Mouse (Mus musculus) inflammation-experienced regulatory T-cells, adult 6 months (primary cell): ENCODE data around the gene Smim1. TPM values are rescaled to one million over a fixed set of nuclear protein-coding genes. Genes with fewer than 3 reads are reported as not detected.

Experiments used
- ATAC-seq: one replicate; pipeline ENCODE4 v1.8.0; 2017
- polyA plus RNA-seq, 3 experiments: library from polyadenylated mRNA; unstranded; fragments of 100-300 nt; shearing (Covaris generic); gene quantifications; one replicate each; pipeline ENCODE4 v1.2.1; 2017

Smim1 gene
- 1 to 10 TPM in 1 of 3 experiments, under 1 TPM in 1, not detected in 1; 0.66 to 1.3 TPM for polyA plus RNA-seq

DNA sequence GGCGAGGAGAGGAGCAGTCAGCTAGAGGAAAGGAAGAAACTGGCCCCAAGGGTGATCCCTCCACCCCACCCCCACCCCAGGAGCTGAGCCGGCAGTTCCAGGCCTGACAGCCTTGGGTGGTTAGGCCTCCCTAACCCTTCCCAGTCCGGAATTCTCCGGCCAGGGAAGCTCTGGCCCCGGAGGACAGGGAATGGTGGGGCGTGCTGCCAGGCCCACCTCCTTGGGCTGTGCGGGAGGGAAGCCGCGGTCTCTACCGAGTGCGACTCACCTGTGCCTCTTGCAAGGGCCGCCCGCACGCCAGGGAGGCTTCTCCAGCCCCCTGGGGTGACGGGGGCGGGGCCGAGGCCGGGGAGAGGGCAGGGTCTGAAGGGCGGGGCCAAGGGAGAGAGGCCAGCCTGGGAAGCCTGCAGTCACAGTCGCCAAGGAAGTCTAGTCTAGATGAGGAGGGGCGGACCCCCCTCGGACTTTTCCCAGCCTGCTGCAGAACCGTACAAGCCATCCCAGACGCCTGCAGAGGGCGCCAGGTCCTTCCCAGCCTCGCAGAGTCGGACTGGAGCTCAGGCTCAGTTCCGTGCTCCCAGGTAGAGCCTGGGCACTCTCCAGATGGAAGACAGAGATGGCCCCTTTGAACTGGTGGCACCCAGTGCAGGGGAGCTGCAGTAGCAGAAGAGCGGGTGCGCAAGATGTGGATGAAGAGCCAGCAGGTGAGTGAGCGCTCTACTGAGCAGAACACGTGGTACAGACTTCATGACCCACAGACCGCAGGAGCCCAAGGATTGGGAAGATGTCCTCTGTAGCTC, at the start of gene Smim1:
Gene Smim1 (minus strand): TSS at position 590 of the 800 bp plus-strand sequence.
- ATAC-seq: no peak

- ATAC-seq: no peak
Observed at GRCm38 (mm10) chr4:154071941-154072340, 45.9 kb upstream of the Smim1 start.

- ATAC-seq: no peak
Observed at GRCm38 (mm10) chr4:154071521-154071920, 45.5 kb upstream of the Smim1 start.

DNA sequence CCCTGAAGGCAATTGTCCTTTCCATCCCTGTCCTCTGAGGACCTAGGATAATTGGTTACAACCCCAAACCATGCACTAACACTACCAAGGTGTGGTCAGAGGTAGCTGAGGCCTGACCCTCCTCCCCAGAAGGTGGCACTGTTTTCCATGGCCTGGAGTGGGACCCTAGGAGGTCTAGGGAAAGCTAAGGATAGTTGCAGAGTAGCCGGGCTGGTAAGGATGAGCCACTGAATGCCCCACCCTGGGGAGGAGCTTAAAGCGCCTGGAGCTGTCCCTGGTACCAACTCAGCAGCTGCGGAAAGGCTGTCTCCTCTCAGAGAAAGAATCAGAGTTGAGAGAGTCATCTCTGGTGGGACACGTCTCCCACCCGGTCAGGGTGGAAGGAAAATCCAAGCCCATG, 44.9 kb upstream of the Smim1 start:
- ATAC-seq: no peak

DNA sequence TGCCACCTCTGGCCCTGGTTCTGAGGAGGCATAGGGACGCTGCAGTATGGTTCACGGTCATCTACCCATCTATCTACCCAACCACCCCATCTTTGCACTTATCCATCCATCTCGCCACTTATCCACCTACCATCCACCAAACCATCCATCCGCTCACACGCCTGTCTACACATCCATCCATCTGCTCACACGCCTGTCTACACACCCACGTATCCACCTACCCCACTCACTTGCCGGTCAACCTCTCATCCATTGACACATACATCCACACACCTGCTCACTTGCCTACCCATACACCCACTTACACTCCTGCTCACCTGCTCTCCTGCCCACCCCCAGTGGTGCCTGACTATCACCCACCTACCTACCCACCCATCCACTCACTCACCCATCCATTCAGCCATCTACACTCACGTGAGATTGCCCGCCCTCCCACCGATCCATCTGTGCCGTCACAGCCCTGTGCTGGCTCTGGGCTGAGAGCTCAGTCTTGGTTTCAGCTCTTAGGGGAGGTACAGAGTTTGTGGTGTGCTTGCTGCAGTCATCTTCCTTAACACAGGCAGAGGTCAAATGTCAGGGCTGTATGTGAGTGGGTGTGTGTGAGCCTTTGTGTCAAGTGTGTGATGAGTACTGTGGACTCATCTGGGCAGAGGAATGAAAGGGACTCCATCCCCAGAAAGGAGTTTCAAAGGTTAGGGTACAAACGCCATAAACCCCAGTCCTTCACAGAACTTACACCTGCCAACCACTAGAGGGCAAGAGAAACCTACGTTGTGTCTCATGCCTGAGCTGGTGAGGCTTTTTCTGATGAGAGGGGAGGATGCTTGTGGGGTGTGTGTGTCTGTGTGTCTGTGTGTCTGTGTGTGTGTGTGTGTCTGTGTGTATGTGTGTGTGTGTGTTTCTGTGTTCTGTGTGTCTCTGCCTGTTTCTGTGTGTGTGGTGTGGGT, 39.1 kb upstream of the Smim1 start:
- ATAC-seq: no peak

GRCm38 (mm10) chr4:154057696-154058095, 31.7 kb upstream of the Smim1 start:
- ATAC-seq: no peak

GRCm38 (mm10) chr4:154056661-154057060, 30.6 kb upstream of the Smim1 start:
- ATAC-seq: no peak

- no peak for ATAC-seq
Observed at GRCm38 (mm10) chr4:154056046-154056445, 30.0 kb upstream of the Smim1 start.

DNA sequence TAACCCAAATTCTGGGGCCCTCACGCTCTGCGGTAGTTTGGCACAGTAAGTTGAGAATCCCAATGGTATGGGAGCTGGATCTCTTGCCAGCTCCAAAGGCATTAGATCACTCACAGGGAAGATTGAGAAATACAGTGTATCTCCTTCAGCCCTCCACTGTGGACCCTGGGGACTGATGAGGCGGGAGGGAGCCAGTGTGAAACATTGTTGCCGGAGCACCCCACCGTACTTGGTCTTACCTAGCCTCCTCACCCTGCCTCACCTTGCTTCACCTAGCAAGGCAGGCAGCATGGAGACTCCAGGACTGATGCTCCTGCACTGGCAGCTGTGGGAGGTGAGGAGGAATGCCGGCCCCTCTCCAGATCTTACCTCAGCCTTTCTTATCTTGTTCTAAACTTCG, 29.5 kb upstream of the Smim1 start:
- ATAC-seq: no peak

DNA sequence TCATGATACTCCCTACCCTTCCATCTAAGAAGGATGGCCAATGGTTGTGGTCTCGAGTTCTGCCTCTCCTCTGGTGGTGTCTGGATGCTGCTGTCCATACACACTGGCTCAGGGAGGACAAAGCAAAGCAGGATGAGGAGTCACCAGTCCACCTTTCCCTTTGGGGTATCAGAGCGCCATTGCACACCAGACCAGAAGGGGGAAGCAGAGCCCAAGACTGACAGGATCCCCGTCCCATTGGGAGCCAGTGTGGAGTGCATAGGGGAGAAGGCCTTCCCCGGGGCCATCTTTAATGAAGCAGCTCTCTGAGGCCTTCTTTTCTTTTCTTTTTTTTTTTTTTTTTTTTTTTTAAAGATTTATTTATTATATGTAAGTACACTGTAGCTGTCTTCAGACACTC, 27.0 kb upstream of the Smim1 start:
- no peak for ATAC-seq

- ATAC-seq: no peak
Observed at GRCm38 (mm10) chr4:154051401-154051800, 25.4 kb upstream of the Smim1 start.

- ATAC-seq: no peak
Observed at GRCm38 (mm10) chr4:154045837-154046236, 19.8 kb upstream of the Smim1 start.

DNA sequence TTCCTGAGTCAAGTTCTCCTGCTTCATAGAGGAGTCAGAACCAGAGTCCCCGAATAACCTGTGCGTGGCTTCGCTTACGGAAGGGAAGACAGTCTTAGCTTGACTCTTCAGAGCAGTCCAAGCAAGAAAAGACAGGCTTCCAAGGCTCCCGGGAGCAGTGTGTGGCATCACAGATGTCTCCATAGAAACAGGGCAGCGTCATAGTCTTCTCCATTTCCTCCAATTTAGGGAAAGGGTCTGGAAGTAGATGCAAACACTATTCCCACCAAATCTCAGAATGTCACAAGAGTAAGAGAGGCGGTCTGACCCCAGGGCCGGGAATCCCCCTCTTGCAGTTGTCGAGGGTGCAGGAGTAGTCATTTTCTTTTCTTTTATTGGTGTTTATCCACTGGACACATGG, 16.5 kb upstream of the Smim1 start, which contains the start of gene Ccdc27:
Gene Ccdc27 (minus strand): TSS at position 101 of the 400 bp plus-strand sequence.
- ATAC-seq: no peak

DNA sequence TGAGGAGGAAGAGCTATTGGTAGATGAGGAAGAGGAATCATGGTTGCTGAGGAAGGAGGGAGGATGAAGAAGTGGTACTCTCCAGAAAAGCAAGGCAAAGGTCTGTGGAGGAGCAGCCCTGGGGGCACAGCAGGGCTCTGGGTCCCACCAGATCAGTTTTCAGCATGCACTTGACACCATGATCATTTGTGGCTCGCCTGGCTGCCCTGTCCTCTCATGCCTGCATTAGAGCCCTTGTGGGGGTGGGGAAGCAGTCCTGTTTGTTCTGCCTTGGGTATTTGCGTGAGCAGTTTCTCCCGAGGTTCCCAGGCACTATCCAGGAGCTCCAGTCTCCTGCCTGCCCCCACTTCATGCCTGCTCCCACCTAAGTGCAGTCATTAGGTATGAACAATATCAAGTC, 11.1 kb upstream of the Smim1 start:
- no peak for ATAC-seq

- ATAC-seq: no peak
Observed at GRCm38 (mm10) chr4:154028646-154029045, 2.6 kb upstream of the Smim1 start.

GRCm38 (mm10) chr4:154028066-154028465, 2.0 kb upstream of the Smim1 start:
- ATAC-seq: no peak

DNA sequence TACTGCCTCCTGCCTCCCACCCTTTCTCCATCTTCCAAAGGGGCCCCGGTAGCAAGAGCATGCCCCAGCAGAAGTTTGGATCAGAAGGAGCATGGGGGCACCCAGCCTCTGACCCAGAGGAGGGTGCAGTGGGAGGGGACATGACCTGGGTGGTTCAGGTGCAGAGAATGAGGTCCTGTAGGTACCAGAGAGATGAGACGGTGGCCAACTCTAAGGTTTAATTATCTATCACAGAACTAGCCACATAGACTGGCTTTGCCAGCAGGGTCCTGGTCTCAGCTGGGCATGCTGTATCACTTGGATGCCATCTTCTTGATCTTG, 371 bp upstream of the Smim1 start:
- no peak for ATAC-seq

DNA sequence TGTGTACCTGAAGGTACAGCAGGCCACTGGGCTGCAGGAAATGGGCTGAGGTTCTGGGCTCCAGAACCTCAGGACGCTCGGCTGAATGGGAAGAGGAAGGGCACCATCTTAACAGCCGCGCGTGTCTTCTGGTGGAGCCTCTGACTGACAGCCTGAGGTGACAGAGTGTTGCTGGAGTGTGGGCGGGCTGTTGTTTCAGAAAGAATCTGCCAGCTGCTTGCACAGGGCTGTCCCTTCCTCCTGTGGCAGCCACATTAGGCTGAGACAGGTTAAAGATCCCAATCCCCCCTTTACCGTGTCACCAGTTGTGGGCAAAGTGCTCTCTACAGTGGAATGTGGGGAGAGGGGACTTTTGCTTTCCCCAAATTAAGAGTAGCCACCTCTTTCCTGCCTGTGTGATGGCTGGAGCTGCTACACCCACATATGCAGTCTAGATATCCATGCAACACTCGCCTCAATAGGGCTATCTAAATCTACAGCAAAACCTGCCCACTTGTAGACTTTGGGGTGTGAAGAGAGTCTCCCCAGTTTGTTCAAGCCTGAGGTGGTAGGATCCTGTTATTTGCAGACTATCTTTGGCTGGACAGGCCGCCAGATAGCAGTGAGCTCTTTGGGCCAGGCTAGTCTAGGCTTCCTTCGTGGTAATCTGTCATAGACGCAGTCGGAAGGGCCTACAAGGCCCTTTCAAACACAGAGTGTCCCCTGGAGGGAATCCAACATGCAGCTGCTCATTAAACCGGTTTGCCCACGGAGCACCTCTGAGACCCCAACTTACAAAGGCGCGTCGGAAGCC, 1.1 kb downstream of the Smim1 start:
- no peak for ATAC-seq

DNA sequence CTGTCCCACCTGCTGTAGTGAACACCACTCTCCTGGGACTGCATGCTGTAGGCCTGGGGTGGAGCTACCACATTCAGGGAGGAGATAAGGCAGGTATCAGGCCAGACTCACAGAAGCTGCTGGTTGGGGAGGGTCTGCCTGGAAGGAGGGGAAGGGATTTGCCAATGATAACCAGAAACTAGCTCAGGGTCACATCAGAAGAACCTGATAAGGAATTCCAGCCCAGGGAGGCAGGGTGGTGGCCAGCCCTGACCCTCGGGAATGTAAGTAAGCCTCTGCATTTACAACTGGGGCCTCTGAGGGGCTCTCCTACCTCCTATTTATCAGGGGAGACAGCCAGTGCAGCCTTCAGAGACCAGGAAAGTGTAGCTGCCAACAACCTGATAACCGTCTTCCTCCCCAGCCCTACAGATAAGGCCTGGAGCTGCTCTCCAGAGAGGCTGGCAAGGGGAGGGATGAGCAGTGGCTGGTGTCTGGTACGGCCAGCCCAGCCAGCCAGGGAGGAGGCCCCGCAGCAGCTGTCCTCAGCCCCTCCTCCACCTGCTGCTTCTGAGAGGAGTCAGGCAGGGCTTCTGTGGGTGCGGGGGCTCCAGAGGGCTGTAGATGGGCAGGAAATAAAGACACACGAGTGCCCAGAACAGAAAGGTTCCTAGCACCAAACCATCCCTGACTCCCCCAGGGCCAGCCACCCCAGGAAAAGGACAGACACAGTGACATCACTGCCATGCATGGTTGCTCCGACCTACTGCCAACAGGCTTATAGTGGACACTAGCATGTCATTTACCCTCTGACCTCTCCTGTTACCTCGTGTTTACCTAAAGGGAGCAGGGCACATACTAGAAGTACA, 2.1 kb downstream of the Smim1 start:
- no peak for ATAC-seq

DNA sequence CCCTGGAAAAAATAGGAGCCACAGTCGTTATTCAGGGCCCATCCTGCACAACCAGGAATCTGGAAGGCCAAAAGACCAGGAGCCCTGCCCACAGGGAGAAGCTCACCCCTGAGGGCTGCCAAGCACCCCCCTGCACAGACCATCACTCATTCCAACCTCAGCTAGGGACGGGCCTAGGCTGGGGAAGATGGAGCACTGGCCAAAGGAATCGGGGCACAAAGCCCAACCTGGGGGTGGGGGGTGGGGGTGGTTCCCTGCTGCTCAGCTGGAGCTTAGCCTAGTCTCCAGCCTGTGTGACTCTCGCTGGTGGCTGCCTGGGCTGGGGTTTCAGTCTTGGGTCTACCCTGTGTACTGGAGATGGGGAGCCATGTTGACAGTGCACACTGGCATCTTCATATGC, 3.2 kb downstream of the Smim1 start:
- no peak for ATAC-seq

DNA sequence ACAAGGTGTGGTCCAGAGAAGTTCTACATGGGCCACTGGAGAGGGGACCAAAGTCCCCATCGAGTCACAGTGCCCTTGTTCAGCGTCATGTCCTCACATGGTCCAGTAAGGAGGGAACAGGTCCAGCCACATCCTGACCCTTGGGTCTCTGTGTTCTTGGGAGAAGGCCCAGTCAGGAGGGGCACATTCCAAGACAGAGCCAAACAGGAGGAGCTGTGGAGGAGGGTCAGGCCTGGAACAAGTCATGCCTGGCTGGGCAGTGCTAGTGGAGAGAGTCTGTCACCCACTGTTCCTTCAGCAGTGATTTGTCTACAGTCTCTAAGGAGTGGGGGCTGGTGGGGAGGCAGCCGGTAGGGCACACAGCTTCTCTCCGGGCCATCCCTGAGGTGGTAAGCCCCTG, 3.6 kb downstream of the Smim1 start:
- no peak for ATAC-seq

GRCm38 (mm10) chr4:154021432-154021831, 4.6 kb downstream of the Smim1 start:
- no peak for ATAC-seq
